Mouse (Mus musculus): ENCODE data around the gene Fxn. TPM values are rescaled to one million over a fixed set of nuclear protein-coding genes. Genes with fewer than 3 reads are reported as not detected.
"Not testable (repeated sequence)": the region's sequence is repeated elsewhere in the genome, so short reads cannot be mapped to it uniquely, and the experiment has no call there.

Gene Fxn
- polyA plus RNA-seq, 1 experiment from 2014 or later = 37.0 TPM

DNA sequence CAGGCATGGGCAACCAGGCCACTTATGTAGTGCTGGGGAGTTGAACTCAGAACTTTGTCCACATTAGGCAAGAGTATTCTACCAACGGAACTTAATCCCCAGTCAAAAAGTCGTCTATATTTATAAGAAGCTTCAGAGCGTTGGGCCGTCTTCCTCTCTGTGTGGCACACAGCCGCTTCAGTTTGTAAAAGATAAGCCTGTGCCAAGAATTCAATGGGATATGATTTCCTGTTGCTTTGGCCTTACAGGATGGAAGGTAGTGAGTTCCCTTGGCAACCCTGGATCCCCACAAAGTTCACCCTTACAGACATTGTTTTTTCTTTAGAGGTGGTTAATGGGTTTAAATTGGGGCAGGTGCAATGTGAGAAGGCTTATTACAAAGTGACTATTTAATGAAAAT is 22.0 kb downstream of the Fxn start:
- no peak overlapping the region for H3K4me3 ChIP-seq (replicated peaks; ENCODE audit: low read length)
- no peaks in the 10 kb centered on the region for H3K27me3 ChIP-seq (ENCODE audit: control insufficient read depth, insufficient read depth, low read length)
- no peaks in the 10 kb centered on the region for H3K4me1 ChIP-seq (replicated peaks; ENCODE audit: control insufficient read depth, insufficient read depth, low read length)
- DNase-seq (ENCODE audit: low spot score) (no peak), ATAC-seq (ENCODE audit: low FRiP score) (no peak)
- no peak overlapping the region for H3K27ac ChIP-seq
- H3K9me3 ChIP-seq (ENCODE audit: control insufficient read depth, low read length) = no peaks in the 10 kb centered on the region
- 89% methylated on average over 5 of the region's 5 CpGs for WGBS
- no peak overlapping the region for H3K4me2 ChIP-seq (replicated peaks)
- 0 out of 2 replicates have a peak, but pooled peaks cover 5% of the 10 kb centered on the region for H3K36me3 ChIP-seq (replicated peaks; ENCODE audit: control insufficient read depth, insufficient read depth)
- H3K9ac ChIP-seq = no peak overlapping the region

DNA sequence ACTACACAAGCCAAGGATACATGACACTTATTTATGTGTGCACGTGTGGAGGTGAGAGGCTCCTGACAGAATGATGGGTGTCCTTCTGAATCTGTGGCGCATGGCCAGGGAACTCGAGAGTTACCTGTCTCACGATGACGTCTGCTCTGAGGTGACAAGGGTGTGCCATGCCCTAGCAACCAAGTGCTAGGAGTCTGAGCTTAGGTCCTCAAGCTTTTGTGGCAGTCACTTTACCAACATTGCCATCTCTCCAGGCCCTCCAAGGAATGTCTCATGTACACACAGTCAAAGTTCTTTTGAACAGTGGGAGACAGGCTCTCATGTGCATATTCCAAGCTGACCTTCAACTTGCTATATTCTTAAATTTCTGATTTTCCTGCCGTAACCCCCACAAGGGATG is 22.4 kb downstream of the Fxn start:
- Histone ChIP-seq H3K9me3 (ENCODE audit: control insufficient read depth, low read length) (no peaks in the 10 kb centered on the region), H3K9ac (no peak overlapping the region), H3K27me3 (ENCODE audit: control insufficient read depth, insufficient read depth, low read length) (no peaks in the 10 kb centered on the region), H3K36me3 (replicated peaks; ENCODE audit: control insufficient read depth, insufficient read depth) (0 out of 2 replicates have a peak, but pooled peaks cover 4% of the 10 kb centered on the region), H3K4me1 (replicated peaks; ENCODE audit: control insufficient read depth, insufficient read depth, low read length) (no peaks in the 10 kb centered on the region), H3K4me3 (replicated peaks; ENCODE audit: low read length) (no peak overlapping the region), H3K27ac (no peak overlapping the region), H3K4me2 (replicated peaks) (no peak overlapping the region)
- ATAC-seq (ENCODE audit: low FRiP score) = no peak
- DNase-seq (ENCODE audit: low spot score) = no peak
- WGBS = 96% methylated on average over 6 of the region's 6 CpGs

DNA sequence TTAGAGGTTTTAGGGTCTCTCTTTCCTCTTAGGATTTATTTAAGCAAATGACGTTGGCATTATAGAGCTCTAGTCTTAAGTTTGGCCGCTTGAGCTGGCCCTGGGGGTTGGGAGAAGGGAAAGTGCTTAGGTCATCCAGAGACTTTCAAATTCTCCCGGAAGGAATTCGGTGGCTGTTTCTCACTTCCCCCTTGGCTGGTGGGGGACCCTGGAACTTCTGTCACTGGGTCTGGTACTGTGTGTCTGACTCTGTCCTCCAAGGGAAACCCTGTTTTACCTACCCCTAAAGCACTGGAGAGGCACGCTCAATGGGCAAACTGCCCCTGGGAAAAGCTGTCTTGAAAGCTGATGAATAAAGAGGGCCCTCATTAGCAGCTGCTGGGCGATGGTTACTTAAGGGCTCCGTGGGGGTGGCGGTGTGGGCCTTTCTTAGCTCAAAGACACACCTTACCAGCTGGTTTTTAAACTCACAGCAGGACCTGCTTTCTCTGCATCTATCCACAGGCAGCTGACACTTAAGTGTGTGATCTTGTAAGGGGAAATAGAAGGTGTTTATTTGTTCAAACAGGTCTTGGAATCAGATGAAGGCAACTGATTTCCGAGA is 26.6 kb downstream of the Fxn start:
- no peaks in the 10 kb centered on the region for H3K36me3 ChIP-seq (replicated peaks; ENCODE audit: control insufficient read depth, insufficient read depth)
- no peak overlapping the region for H3K27ac ChIP-seq
- H3K4me3 ChIP-seq (replicated peaks; ENCODE audit: low read length) = no peak overlapping the region
- no peaks in the 10 kb centered on the region for H3K27me3 ChIP-seq (ENCODE audit: control insufficient read depth, insufficient read depth, low read length)
- 0 out of 2 replicates have a peak, but pooled peaks cover 3% of the 10 kb centered on the region for H3K4me1 ChIP-seq (replicated peaks; ENCODE audit: control insufficient read depth, insufficient read depth, low read length)
- DNase-seq (ENCODE audit: low spot score) = no peak
- WGBS = 39% methylated on average over 9 of the region's 9 CpGs
- H3K9me3 ChIP-seq (ENCODE audit: control insufficient read depth, low read length) = no peaks in the 10 kb centered on the region
- no peak overlapping the region for H3K9ac ChIP-seq
- ATAC-seq (ENCODE audit: low FRiP score) = no peak
- H3K4me2 ChIP-seq (replicated peaks) = no peak overlapping the region

- Histone ChIP-seq H3K36me3 (replicated peaks; ENCODE audit: control insufficient read depth, insufficient read depth) (no peaks in the 10 kb centered on the region), H3K4me2 (replicated peaks) (no peak overlapping the region), H3K4me3 (replicated peaks; ENCODE audit: low read length) (no peak overlapping the region), H3K9me3 (ENCODE audit: control insufficient read depth, low read length) (no peaks in the 10 kb centered on the region), H3K4me1 (replicated peaks; ENCODE audit: control insufficient read depth, insufficient read depth, low read length) (0 out of 2 replicates have a peak, but pooled peaks cover 3% of the 10 kb centered on the region), H3K9ac (no peak overlapping the region), H3K27me3 (ENCODE audit: control insufficient read depth, insufficient read depth, low read length) (no peaks in the 10 kb centered on the region), H3K27ac (no peak overlapping the region)
- no peak for ATAC-seq (ENCODE audit: low FRiP score)
- DNase-seq (ENCODE audit: low spot score) = no peak
- 18% methylated on average over 6 of the region's 6 CpGs for WGBS
These were observed 28.5 kb downstream of the Fxn start for GRCm38 (mm10) chr19:24251869-24252268.

GRCm38 (mm10) chr19:24243340-24243739 is 37.1 kb downstream of the Fxn start:
- no peaks in the 10 kb centered on the region for H3K27me3 ChIP-seq (ENCODE audit: control insufficient read depth, insufficient read depth, low read length)
- WGBS = 89% methylated on average over 6 of the region's 6 CpGs
- H3K36me3 ChIP-seq (replicated peaks; ENCODE audit: control insufficient read depth, insufficient read depth) = no peaks in the 10 kb centered on the region
- H3K4me2 ChIP-seq (replicated peaks) = no peak overlapping the region
- H3K4me3 ChIP-seq (replicated peaks; ENCODE audit: low read length) = no peak overlapping the region
- peaks cover 6% of the 10 kb centered on the region; the same call in 1 of the 2 replicates for H3K4me1 ChIP-seq (replicated peaks; ENCODE audit: control insufficient read depth, insufficient read depth, low read length)
- DNase-seq (ENCODE audit: low spot score) (no peak), ATAC-seq (ENCODE audit: low FRiP score) (no peak)
- no peak overlapping the region for H3K27ac ChIP-seq
- H3K9me3 ChIP-seq (ENCODE audit: control insufficient read depth, low read length) = no peaks in the 10 kb centered on the region
- H3K9ac ChIP-seq = no peak overlapping the region

DNA sequence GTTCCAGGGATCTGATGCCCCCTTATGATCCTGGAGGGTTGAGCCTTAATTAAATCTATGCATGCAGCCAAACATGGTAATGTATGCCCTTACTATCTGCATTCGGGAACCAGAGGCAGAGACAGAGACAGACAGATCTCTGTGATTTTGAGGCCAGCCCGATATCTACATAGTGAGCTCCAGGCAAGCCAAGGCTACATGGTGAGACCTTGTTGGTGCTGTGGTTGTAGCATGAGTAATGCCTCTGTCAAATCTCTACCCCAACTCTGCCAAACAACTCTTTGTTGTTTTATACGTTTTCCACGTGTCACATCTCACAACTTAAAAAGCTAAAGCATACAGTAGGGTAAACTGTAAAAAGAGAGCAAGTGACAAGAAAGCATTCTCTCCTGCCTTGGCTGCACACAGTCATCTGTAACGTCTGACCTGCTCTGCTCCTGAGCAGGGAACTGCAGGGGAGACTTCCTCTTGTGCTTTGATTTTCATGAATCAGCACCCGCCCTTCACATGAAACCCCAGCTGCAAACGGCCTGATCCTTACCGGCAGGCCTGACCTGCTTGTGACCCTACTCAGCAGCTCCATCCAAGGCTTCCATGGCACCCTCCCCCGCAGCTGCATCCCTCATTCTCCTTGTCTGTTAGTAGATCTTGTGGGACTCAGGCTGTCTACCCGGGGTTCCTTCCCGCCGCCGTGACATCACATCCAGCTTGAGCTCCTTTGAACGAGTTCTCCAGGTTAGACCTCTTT is 38.4 kb downstream of the Fxn start:
- Histone ChIP-seq H3K9ac (no peak overlapping the region), H3K36me3 (replicated peaks; ENCODE audit: control insufficient read depth, insufficient read depth) (no peaks in the 10 kb centered on the region), H3K27ac (no peak overlapping the region), H3K4me1 (replicated peaks; ENCODE audit: control insufficient read depth, insufficient read depth, low read length) (peaks cover 6% of the 10 kb centered on the region; the same call in 1 of the 2 replicates), H3K4me2 (replicated peaks) (no peak overlapping the region), H3K27me3 (ENCODE audit: control insufficient read depth, insufficient read depth, low read length) (no peaks in the 10 kb centered on the region), H3K9me3 (ENCODE audit: control insufficient read depth, low read length) (no peaks in the 10 kb centered on the region), H3K4me3 (replicated peaks; ENCODE audit: low read length) (no peak overlapping the region)
- DNase-seq (ENCODE audit: low spot score) (no peak), ATAC-seq (ENCODE audit: low FRiP score) (no peak)
- 24% methylated on average over 14 of the region's 14 CpGs for WGBS

DNA sequence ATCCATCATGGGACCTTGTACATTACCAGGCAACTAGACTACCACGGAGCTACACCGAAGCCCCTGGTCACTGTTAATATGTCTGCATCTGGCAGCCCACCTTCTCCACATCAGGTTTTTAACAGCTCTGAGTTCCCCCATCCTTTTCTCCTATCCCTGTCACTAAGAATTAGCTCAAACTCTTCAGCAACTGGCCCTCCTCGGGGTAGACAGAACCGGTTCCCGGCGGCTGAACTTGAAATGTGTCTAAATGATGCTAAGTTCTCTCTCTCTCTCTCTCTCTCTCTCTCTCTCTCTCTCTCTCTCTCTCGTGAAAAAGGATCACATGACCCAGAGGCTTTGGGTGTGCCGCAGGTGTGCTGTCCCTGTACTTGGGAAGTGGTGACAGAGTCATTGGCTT is 39.1 kb downstream of the Fxn start:
- 77% methylated on average over 8 of the region's 8 CpGs for WGBS
- ATAC-seq (ENCODE audit: low FRiP score) = no peak
- Histone ChIP-seq H3K27me3 (ENCODE audit: control insufficient read depth, insufficient read depth, low read length) (no peaks in the 10 kb centered on the region), H3K27ac (no peak overlapping the region), H3K9me3 (ENCODE audit: control insufficient read depth, low read length) (no peaks in the 10 kb centered on the region), H3K9ac (no peak overlapping the region), H3K4me1 (replicated peaks; ENCODE audit: control insufficient read depth, insufficient read depth, low read length) (peaks cover 6% of the 10 kb centered on the region; the same call in 1 of the 2 replicates), H3K4me3 (replicated peaks; ENCODE audit: low read length) (no peak overlapping the region), H3K36me3 (replicated peaks; ENCODE audit: control insufficient read depth, insufficient read depth) (no peaks in the 10 kb centered on the region), H3K4me2 (replicated peaks) (no peak overlapping the region)
- no peak for DNase-seq (ENCODE audit: low spot score)

DNA sequence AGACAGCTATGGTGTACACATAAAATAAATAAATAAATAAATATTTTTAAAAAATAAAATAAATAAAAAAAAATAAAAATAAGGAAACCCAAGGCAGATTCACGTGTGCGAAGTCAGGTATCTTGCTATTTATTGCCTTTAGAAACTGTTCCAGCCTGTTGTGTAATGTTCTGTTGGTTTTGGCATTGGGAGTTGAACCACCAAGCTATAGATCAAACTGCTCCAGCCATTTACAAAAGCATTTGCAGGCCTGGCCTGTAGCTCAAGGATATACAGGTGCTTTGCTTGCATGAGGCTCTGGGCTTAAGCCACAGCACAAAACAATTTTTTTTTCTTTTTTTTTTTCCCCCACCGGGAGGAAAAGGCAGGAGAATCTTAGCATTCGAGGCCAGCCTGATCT is 42.4 kb downstream of the Fxn start:
- H3K9ac ChIP-seq = no peak overlapping the region
- H3K4me3 ChIP-seq (replicated peaks; ENCODE audit: low read length) = no peak overlapping the region
- no peaks in the 10 kb centered on the region for H3K27me3 ChIP-seq (ENCODE audit: control insufficient read depth, insufficient read depth, low read length)
- H3K9me3 ChIP-seq (ENCODE audit: control insufficient read depth, low read length) = no peaks in the 10 kb centered on the region
- no peak for ATAC-seq (ENCODE audit: low FRiP score)
- WGBS = 91% methylated on average over 4 of the region's 4 CpGs
- no peak overlapping the region for H3K27ac ChIP-seq
- H3K36me3 ChIP-seq (replicated peaks; ENCODE audit: control insufficient read depth, insufficient read depth) = no peaks in the 10 kb centered on the region
- H3K4me2 ChIP-seq (replicated peaks) = no peak overlapping the region
- H3K4me1 ChIP-seq (replicated peaks; ENCODE audit: control insufficient read depth, insufficient read depth, low read length) = peaks cover 6% of the 10 kb centered on the region; the same call in 1 of the 2 replicates
- DNase-seq (ENCODE audit: low spot score) = no peak

GRCm38 (mm10) chr19:24232356-24232755 is 48.0 kb downstream of the Fxn start:
- not testable (repeated sequence) for H3K4me3 ChIP-seq (replicated peaks; ENCODE audit: low read length)
- 97% methylated on average over 1 of the region's 1 CpGs for WGBS

More at GRCm38 (mm10) chr19:24232356-24232755, 48.0 kb downstream of the Fxn start:
- H3K36me3 ChIP-seq (replicated peaks; ENCODE audit: control insufficient read depth, insufficient read depth); H3K4me2 ChIP-seq (replicated peaks); DNase-seq (ENCODE audit: low spot score); ATAC-seq (ENCODE audit: low FRiP score); H3K27me3 ChIP-seq (ENCODE audit: control insufficient read depth, insufficient read depth, low read length); H3K27ac ChIP-seq; H3K9ac ChIP-seq; H3K4me1 ChIP-seq (replicated peaks; ENCODE audit: control insufficient read depth, insufficient read depth, low read length); H3K9me3 ChIP-seq (ENCODE audit: control insufficient read depth, low read length): not testable (repeated sequence)
